Mouse (Mus musculus) heart, postnatal 25 days (tissue): ENCODE results near the gene Nphs2. TPM values are rescaled to one million over a fixed set of nuclear protein-coding genes. Genes with fewer than 3 reads are reported as not detected.

Experiments used
- DNase-seq: peaks from one replicate; pipeline ENCODE4 v3.0.0; 2022; ENCODE audit warnings: low spot score
- intact Hi-C: fragments of 180-260 bp; cut with DNase I; formaldehyde crosslinking; loops from one replicate; pipeline ENCODE4 v1.15.1; 2025
- total RNA-seq, 2 experiments: library from RNA; stranded (reverse); gene quantifications; 2 replicates each; pipeline ENCODE4 v1.2.3; 2021

The Nphs2 gene
- total RNA-seq, 2 experiments from 2014 or later = not detected

DNA sequence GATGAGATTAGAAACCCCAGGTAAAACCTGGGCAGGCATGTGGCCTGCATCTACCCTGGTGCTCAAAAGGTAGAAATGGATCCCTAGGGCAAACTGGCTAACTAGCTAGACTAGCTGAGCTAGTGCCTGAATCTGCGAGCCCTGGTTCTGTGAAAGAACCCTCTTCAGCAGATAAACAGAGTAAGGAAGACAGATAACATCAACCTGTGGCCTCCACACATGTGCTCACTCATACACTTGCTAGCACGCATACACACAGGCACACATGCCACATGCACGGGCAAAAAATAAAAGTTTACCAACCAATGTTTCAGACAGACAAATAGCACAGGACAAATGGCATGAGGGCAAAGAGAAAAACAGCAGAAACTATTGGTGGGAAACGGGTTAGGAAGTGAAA is 39.9 kb downstream of the Nphs2 start:
- no peak for DNase-seq
- intact Hi-C loops = no loop called here

DNA sequence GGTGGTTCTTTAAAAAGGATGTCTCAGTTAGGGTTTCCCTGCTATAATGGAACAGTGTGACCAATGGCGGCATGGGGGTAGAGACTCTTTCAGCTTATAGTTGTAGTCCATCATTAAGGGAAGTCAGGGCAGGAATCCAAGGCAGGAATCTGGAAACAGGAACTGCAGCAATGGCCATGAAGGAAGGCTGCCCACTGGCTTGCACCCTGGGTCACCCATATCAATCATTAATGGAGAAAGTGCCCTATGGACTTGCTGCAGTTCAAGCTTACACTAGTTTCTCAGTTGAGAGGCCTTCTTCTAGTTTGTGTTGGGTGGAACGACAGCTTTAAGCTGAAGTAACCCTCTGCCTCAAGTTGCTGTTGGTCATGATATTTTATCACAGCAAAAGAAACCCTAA is 41.9 kb downstream of the Nphs2 start:
- intact Hi-C loops = no loop called here
- DNase-seq = no peak

DNA sequence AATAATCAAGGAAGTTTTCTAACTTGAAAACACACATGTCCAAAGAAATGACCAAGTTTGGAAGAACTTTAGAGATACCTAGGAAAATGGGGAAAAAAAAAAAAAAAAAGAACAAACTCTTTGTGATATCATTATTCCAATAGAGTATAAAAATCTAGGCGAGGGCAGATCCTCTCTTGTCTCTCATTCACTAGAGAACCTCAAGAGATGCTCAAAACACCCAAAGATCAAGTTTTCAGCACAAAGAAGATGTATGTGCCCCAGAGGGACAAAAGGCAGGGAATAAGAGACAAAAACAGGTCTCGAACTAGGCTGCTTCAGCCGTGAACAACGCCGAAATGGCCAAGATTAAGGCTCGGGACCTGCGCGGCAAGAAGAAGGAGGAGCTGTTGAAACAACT is 55.2 kb downstream of the Nphs2 start, which contains the start of gene Gm2000:
Gm2000 (plus strand) TSS at position 301 of the 400 bp plus-strand sequence.
- no peak for DNase-seq
- intact Hi-C loops = no loop called here

Other genes starting within 250 kb of the Nphs2 start
- gene Fam163a, start 105.7 kb upstream of the Nphs2 start, total RNA-seq = under 1 TPM in 1 of 2 experiments, not detected in 1; 0.06 TPM
- not detected for gene Tdrd5, start 7.1 kb upstream of the Nphs2 start, total RNA-seq
- gene Gm2000, start 55.3 kb downstream of the Nphs2 start, total RNA-seq = 100 to 1,000 TPM; 384 to 421 TPM
- gene Axdnd1, start 110.4 kb downstream of the Nphs2 start, total RNA-seq = not detected
- gene Soat1, start 163.6 kb downstream of the Nphs2 start, total RNA-seq = 10 to 100 TPM in 1 of 2 experiments, 1 to 10 TPM in 1; 7.1 to 11.7 TPM
- gene Gm10031, start 213.3 kb downstream of the Nphs2 start, total RNA-seq = 10 to 100 TPM; 47.4 to 53.4 TPM
- 10 to 100 TPM; 19.7 to 23.5 TPM for gene Abl2, start 248.1 kb downstream of the Nphs2 start, total RNA-seq